15 mouse cellular contexts compared by ENCODE assay signal in genomic region chr17:45547461-45548190, GRCm38 (mm10). TPM values are rescaled to one million over a fixed set of nuclear protein-coding genes. Genes with fewer than 3 reads are reported as not detected.
DNase-seq lines count a peak whose midpoint lies in the region; ATAC-seq and TF ChIP-seq lines count a peak whose summit lies in the region.
"Had no signal": no experiment of that assay in that cellular context is flagged by ENCODE, and none has a peak within 500 bp of the region (broad histone marks: within the 10 kb centered on the region; RNA-seq: fewer than 3 reads in every experiment).

No protein-coding gene starts in this region.

- H3K9me3 ChIP-seq in kidney, postnatal 0 days (replicated peaks; ENCODE audit: low read length) = no peaks in the 10 kb centered on the region
- H3K9me3 ChIP-seq in forebrain, postnatal 0 days (ENCODE audit: low read length) = no peaks in the 10 kb centered on the region
- no peaks in the 10 kb centered on the region for H3K9me3 ChIP-seq in midbrain, embryonic 16.5 days (replicated peaks; ENCODE audit: control insufficient read depth, low read length, poor library complexity, severe bottlenecking)
- no peaks in the 10 kb centered on the region for H3K9me3 ChIP-seq in heart, embryonic 12.5 days (replicated peaks)
- H3K9me3 ChIP-seq: megakaryocyte, embryonic 14.5 days had no signal

- H3K27me3 ChIP-seq in kidney, postnatal 0 days (ENCODE audit: insufficient read depth, low read length) = peaks cover 41% of the 10 kb centered on the region
- H3K27me3 ChIP-seq in forebrain, postnatal 0 days (ENCODE audit: insufficient read depth, low read length) = no peaks in the 10 kb centered on the region
- H3K27me3 ChIP-seq in midbrain, embryonic 16.5 days (ENCODE audit: control insufficient read depth, insufficient read depth, low read depth, low read length) = peaks cover 8% of the 10 kb centered on the region
- peaks cover 86% of the 10 kb centered on the region for H3K27me3 ChIP-seq in heart, embryonic 12.5 days (replicated peaks)

- H3K4me3 ChIP-seq in kidney, postnatal 0 days (replicated peaks; ENCODE audit: low read depth, low read length) = no peak overlapping the region
- peak overlapping the region; percentile 88 for H3K4me3 ChIP-seq in forebrain, postnatal 0 days (ENCODE audit: low read depth, low read length)
- H3K4me3 ChIP-seq in midbrain, embryonic 16.5 days (ENCODE audit: low read depth, low read length) = peak overlapping the region; percentile 90
- no peak overlapping the region for H3K4me3 ChIP-seq in heart, embryonic 12.5 days
- H3K4me3 ChIP-seq: erythroblast, embryonic 14.5 days had no signal

- TF ChIP-seq CTCF in kidney, postnatal 0 days (IDR thresholded peaks at IDR 0.05; ENCODE audit: low read depth) = peak; percentile 15; the same call in 1 of the 2 replicates
- TF ChIP-seq CTCF in forebrain, postnatal 0 days (IDR thresholded peaks at IDR 0.05; ENCODE audit: low read depth) = peak; percentile 33

- H3K4me1 ChIP-seq in kidney, postnatal 0 days (replicated peaks; ENCODE audit: insufficient read depth, low read length) = peaks cover 20% of the 10 kb centered on the region
- peaks cover 11% of the 10 kb centered on the region for H3K4me1 ChIP-seq in forebrain, postnatal 0 days (ENCODE audit: insufficient read depth)
- H3K4me1 ChIP-seq in midbrain, embryonic 16.5 days (ENCODE audit: control insufficient read depth, insufficient read depth, low read length) = peaks cover 36% of the 10 kb centered on the region
- peaks cover 38% of the 10 kb centered on the region for H3K4me1 ChIP-seq in heart, embryonic 12.5 days (replicated peaks)

- no peak for DNase-seq in kidney, postnatal 0 days (ENCODE audit: low spot score)
- no peak for DNase-seq in kidney, postnatal 25 days
- peak; percentile 74 for DNase-seq in cerebellum, adult 9-11 months
- no peak for DNase-seq in forebrain, postnatal 0 days
- no peak for DNase-seq in gastrocnemius, postnatal 36 days
- DNase-seq: adrenal gland, adult 2 months; gastrocnemius, postnatal 10 days; liver, postnatal 0 days had no signal

- 79% methylated on average over 5 of the region's 5 CpGs for WGBS in kidney, postnatal 0 days
- WGBS in forebrain, postnatal 0 days = 79% methylated on average over 5 of the region's 5 CpGs
- WGBS in midbrain, embryonic 16.5 days = 78% methylated on average over 5 of the region's 5 CpGs
- WGBS in heart, embryonic 12.5 days = 72% methylated on average over 5 of the region's 5 CpGs

- H3K36me3 ChIP-seq in kidney, postnatal 0 days (ENCODE audit: insufficient read depth, low read length) = no peaks in the 10 kb centered on the region
- H3K36me3 ChIP-seq in forebrain, postnatal 0 days (ENCODE audit: insufficient read depth) = peaks cover 28% of the 10 kb centered on the region
- H3K36me3 ChIP-seq in midbrain, embryonic 16.5 days (ENCODE audit: control insufficient read depth, insufficient read depth, low read length) = peaks cover 20% of the 10 kb centered on the region
- no peaks in the 10 kb centered on the region for H3K36me3 ChIP-seq in heart, embryonic 12.5 days

- H3K4me2 ChIP-seq in kidney, postnatal 0 days (ENCODE audit: low read length) = no peak overlapping the region
- H3K4me2 ChIP-seq in forebrain, postnatal 0 days (ENCODE audit: low read depth) = peak overlapping the region; percentile 55
- peak overlapping the region; percentile 64 for H3K4me2 ChIP-seq in midbrain, embryonic 16.5 days (ENCODE audit: low read length)
- H3K4me2 ChIP-seq in heart, embryonic 12.5 days = no peak overlapping the region

- H3K27ac ChIP-seq in kidney, postnatal 0 days = no peak overlapping the region
- no peak overlapping the region for H3K27ac ChIP-seq in forebrain, postnatal 0 days (ENCODE audit: low read depth, low read length)
- H3K27ac ChIP-seq in midbrain, embryonic 16.5 days (ENCODE audit: low read length) = no peak overlapping the region
- H3K27ac ChIP-seq in heart, embryonic 12.5 days (ENCODE audit: poor library complexity, severe bottlenecking) = no peak overlapping the region

- intact Hi-C loops in gastrocnemius, postnatal 36 days (cut with DNase I) = no loop called here

- H3K9ac ChIP-seq in kidney, postnatal 0 days (ENCODE audit: low read depth, low read length) = no peak overlapping the region
- peak overlapping the region; percentile 35 for H3K9ac ChIP-seq in forebrain, postnatal 0 days
- 0 out of 2 replicates have a peak overlapping the region, but pooled peaks have one; percentile 38 for H3K9ac ChIP-seq in midbrain, embryonic 16.5 days (ENCODE audit: low read depth, low read length)
- no peak overlapping the region for H3K9ac ChIP-seq in heart, embryonic 12.5 days
- H3K9ac ChIP-seq: liver, postnatal 0 days had no signal

- ATAC-seq in kidney, postnatal 0 days (replicated peaks; ENCODE audit: low FRiP score, low read depth) = no peak
- no peak for ATAC-seq in forebrain, postnatal 0 days
- no peak for ATAC-seq in midbrain, embryonic 16.5 days
- ATAC-seq in heart, embryonic 12.5 days (ENCODE audit: insufficient number of reproducible peaks, low FRiP score) = no peak
- no peak for ATAC-seq in monocyte, adult 5-6 weeks (replicated peaks; ENCODE audit: insufficient number of reproducible peaks, low FRiP score, low TSS enrichment, poor library complexity, severe bottlenecking)
- ATAC-seq: liver, postnatal 0 days had no signal

RNA-seq across cellular contexts. Expression of gene Tmem151b, which starts 1.9 kb away (rescaled TPM):
- polyA plus RNA-seq in kidney, postnatal 0 days (2015; fragmentation: Nextera tagmentation; extraction: Ambion mirVana) = 1.5 and 1.8 TPM in 2 replicates
- total RNA-seq in forebrain, postnatal 0 days (2014; rRNA removed) = 79.2 and 79.6 TPM in 2 replicates
- polyA plus RNA-seq in forebrain, postnatal 0 days (2015; fragmentation: Nextera tagmentation; extraction: Ambion mirVana) = 32.2 and 33.7 TPM in 2 replicates
- 31.0 and 32.5 TPM in 2 replicates for polyA plus RNA-seq in midbrain, embryonic 16.5 days (2015; fragmentation: Nextera tagmentation; extraction: Ambion mirVana)
- under 1 TPM in 1 of 2 experiments, not detected in 1; 0.13 TPM for total RNA-seq in gastrocnemius, postnatal 36 days (2021)
- 1.4 and 1.6 TPM in 2 replicates for polyA plus RNA-seq in heart, embryonic 12.5 days (2016; fragmentation: Nextera tagmentation; extraction: Ambion mirVana)
- 0.10 to 0.32 TPM in 2 of 3 replicates, not detected in the other for total RNA-seq in monocyte, adult 5-6 weeks (2017)
- polyA plus RNA-seq: erythroblast, embryonic 14.5 days had no signal

RNA-seq across cellular contexts. Expression of gene Nfkbie, which starts 7.9 kb away (rescaled TPM):
- 4.8 and 5.1 TPM in 2 replicates for polyA plus RNA-seq in kidney, postnatal 0 days (2015; fragmentation: Nextera tagmentation; extraction: Ambion mirVana)
- total RNA-seq in forebrain, postnatal 0 days (2014; rRNA removed) = 2.8 and 3.1 TPM in 2 replicates
- 2.2 and 2.7 TPM in 2 replicates for polyA plus RNA-seq in forebrain, postnatal 0 days (2015; fragmentation: Nextera tagmentation; extraction: Ambion mirVana)
- 3.6 and 3.7 TPM in 2 replicates for polyA plus RNA-seq in midbrain, embryonic 16.5 days (2015; fragmentation: Nextera tagmentation; extraction: Ambion mirVana)
- under 1 TPM; 0.64 to 0.79 TPM for total RNA-seq in gastrocnemius, postnatal 36 days (2021)
- polyA plus RNA-seq in heart, embryonic 12.5 days (2016; fragmentation: Nextera tagmentation; extraction: Ambion mirVana) = 2.5 and 3.1 TPM in 2 replicates
- 55.6 to 60.0 TPM (median 55.9 TPM) in 3 replicates for total RNA-seq in monocyte, adult 5-6 weeks (2017)

RNA-seq across cellular contexts. Expression of gene Slc35b2, which starts 16.0 kb away (rescaled TPM):
- 131 and 138 TPM in 2 replicates for polyA plus RNA-seq in kidney, postnatal 0 days (2015; fragmentation: Nextera tagmentation; extraction: Ambion mirVana)
- 80.9 and 87.0 TPM in 2 replicates for total RNA-seq in forebrain, postnatal 0 days (2014; rRNA removed)
- polyA plus RNA-seq in forebrain, postnatal 0 days (2015; fragmentation: Nextera tagmentation; extraction: Ambion mirVana) = 83.8 and 89.6 TPM in 2 replicates
- 76.0 and 79.6 TPM in 2 replicates for polyA plus RNA-seq in midbrain, embryonic 16.5 days (2015; fragmentation: Nextera tagmentation; extraction: Ambion mirVana)
- 10 to 100 TPM; 17.3 to 21.4 TPM for total RNA-seq in gastrocnemius, postnatal 36 days (2021)
- polyA plus RNA-seq in heart, embryonic 12.5 days (2016; fragmentation: Nextera tagmentation; extraction: Ambion mirVana) = 85.6 and 89.6 TPM in 2 replicates
- total RNA-seq in monocyte, adult 5-6 weeks (2017) = 26.7 to 47.1 TPM (median 39.0 TPM) in 3 replicates

RNA-seq across cellular contexts. Expression of gene Tcte1, which starts 24.4 kb away (rescaled TPM):
- polyA plus RNA-seq in kidney, postnatal 0 days (2015; fragmentation: Nextera tagmentation; extraction: Ambion mirVana) = 0.07 and 0.15 TPM in 2 replicates
- 1.0 and 1.4 TPM in 2 replicates for total RNA-seq in forebrain, postnatal 0 days (2014; rRNA removed)
- polyA plus RNA-seq in forebrain, postnatal 0 days (2015; fragmentation: Nextera tagmentation; extraction: Ambion mirVana) = 4.7 and 5.7 TPM in 2 replicates
- 4.3 and 5.0 TPM in 2 replicates for polyA plus RNA-seq in midbrain, embryonic 16.5 days (2015; fragmentation: Nextera tagmentation; extraction: Ambion mirVana)
- total RNA-seq in gastrocnemius, postnatal 36 days (2021) = not detected
- 0.15 and 0.20 TPM in 2 replicates for polyA plus RNA-seq in heart, embryonic 12.5 days (2016; fragmentation: Nextera tagmentation; extraction: Ambion mirVana)
- not detected in 3 replicates for total RNA-seq in monocyte, adult 5-6 weeks (2017)
- total RNA-seq: adrenal gland, adult 2 months; gastrocnemius, postnatal 10 days; hematopoietic stem cell, adult 5-6 weeks had no signal
- polyA plus RNA-seq: adrenal gland, adult 2 months; C2C12; erythroblast, embryonic 14.5 days; liver, postnatal 0 days had no signal

RNA-seq across cellular contexts. Expression of gene Hsp90ab1, which starts 25.4 kb away (rescaled TPM):
- 1,330 and 1,432 TPM in 2 replicates for polyA plus RNA-seq in kidney, postnatal 0 days (2015; fragmentation: Nextera tagmentation; extraction: Ambion mirVana)
- 1,283 and 1,351 TPM in 2 replicates for total RNA-seq in forebrain, postnatal 0 days (2014; rRNA removed)
- polyA plus RNA-seq in forebrain, postnatal 0 days (2015; fragmentation: Nextera tagmentation; extraction: Ambion mirVana) = 1,258 and 1,497 TPM in 2 replicates
- 1,403 and 1,446 TPM in 2 replicates for polyA plus RNA-seq in midbrain, embryonic 16.5 days (2015; fragmentation: Nextera tagmentation; extraction: Ambion mirVana)
- 100 to 1,000 TPM; 866 to 924 TPM for total RNA-seq in gastrocnemius, postnatal 36 days (2021)
- 1,306 and 1,316 TPM in 2 replicates for polyA plus RNA-seq in heart, embryonic 12.5 days (2016; fragmentation: Nextera tagmentation; extraction: Ambion mirVana)
- total RNA-seq in monocyte, adult 5-6 weeks (2017) = 826 to 1,618 TPM (median 1,101 TPM) in 3 replicates

Comparison
In these comparisons a context has a peak if more than half of its experiments do, and no peak if none do; other contexts are left out.
1. H3K4me2 ChIP-seq: peak in forebrain, postnatal 0 days (single experiment) and midbrain, embryonic 16.5 days (single experiment); none in kidney, postnatal 0 days (single experiment) and heart, embryonic 12.5 days (single experiment).
2. H3K4me3 ChIP-seq: peak in forebrain, postnatal 0 days (single experiment) and midbrain, embryonic 16.5 days (single experiment); none in kidney, postnatal 0 days (single experiment) and heart, embryonic 12.5 days (single experiment).
3. H3K9ac ChIP-seq: peak in forebrain, postnatal 0 days (single experiment) and midbrain, embryonic 16.5 days (single experiment); none in kidney, postnatal 0 days (single experiment) and heart, embryonic 12.5 days (single experiment).
4. RNA of gene Tmem151b, which starts 1.9 kb away (polyA plus RNA-seq): 31.0 to 32.5 TPM in midbrain, embryonic 16.5 days and 32.2 to 33.7 TPM in forebrain, postnatal 0 days; 1.4 to 1.6 TPM in heart, embryonic 12.5 days and 1.5 to 1.8 TPM in kidney, postnatal 0 days; every median in the first group is over 10 times any median in the second.